Comparison of ENCODE assay signal across 15 mouse cellular contexts in genomic region chr9:107462907-107463306, GRCm38 (mm10).
DNase-seq lines count a peak whose midpoint lies in the region; ATAC-seq and TF ChIP-seq lines count a peak whose summit lies in the region.
"Had no signal": no experiment of that assay in that cellular context is flagged by ENCODE, and none has a peak within 500 bp of the region (broad histone marks: within the 10 kb centered on the region; RNA-seq: fewer than 3 reads in every experiment).

No protein-coding gene starts in this region.

- H3K9ac ChIP-seq in heart, embryonic 11.5 days (ENCODE audit: low read depth, low read length): no peak overlapping the region
- no peak overlapping the region for H3K9ac ChIP-seq in hindbrain, embryonic 16.5 days (ENCODE audit: low read depth, low read length)
- H3K9ac ChIP-seq in hindbrain, embryonic 11.5 days (ENCODE audit: low read depth, low read length): no peak overlapping the region
- H3K9ac ChIP-seq in liver, embryonic 11.5 days (ENCODE audit: low read depth, low read length): no peak overlapping the region
- H3K9ac ChIP-seq in midbrain, postnatal 0 days (replicated peaks; ENCODE audit: low read length, poor library complexity, severe bottlenecking): no peak overlapping the region
- H3K9ac ChIP-seq: embryonic facial prominence, embryonic 13.5 days; hindbrain, embryonic 15.5 days; lung, embryonic 14.5 days; midbrain, embryonic 12.5 days had no signal

- no peak overlapping the region for H3K4me3 ChIP-seq in heart, embryonic 11.5 days (ENCODE audit: low read depth, low read length)
- no peak overlapping the region for H3K4me3 ChIP-seq in hindbrain, embryonic 16.5 days (ENCODE audit: low read length)
- no peak overlapping the region for H3K4me3 ChIP-seq in hindbrain, embryonic 11.5 days (ENCODE audit: low read depth, low read length)
- no peak overlapping the region for H3K4me3 ChIP-seq in liver, embryonic 11.5 days (ENCODE audit: low read depth, low read length)
- no peak overlapping the region for H3K4me3 ChIP-seq in midbrain, postnatal 0 days (ENCODE audit: low read depth, low read length)
- H3K4me3 ChIP-seq: embryonic facial prominence, embryonic 13.5 days; forebrain, embryonic 10.5 days; hindbrain, embryonic 15.5 days; layer of hippocampus, adult 2 months; limb, embryonic 10.5 days; midbrain, embryonic 12.5 days had no signal

- peak overlapping the region; percentile 1; the same call in 1 of the 2 replicates for H3K4me2 ChIP-seq in heart, embryonic 11.5 days
- no peak overlapping the region for H3K4me2 ChIP-seq in hindbrain, embryonic 16.5 days (ENCODE audit: low read length)
- no peak overlapping the region for H3K4me2 ChIP-seq in hindbrain, embryonic 11.5 days (replicated peaks; ENCODE audit: low read depth, low read length)
- H3K4me2 ChIP-seq in liver, embryonic 11.5 days: peak overlapping the region; percentile 23
- no peak overlapping the region for H3K4me2 ChIP-seq in midbrain, postnatal 0 days (ENCODE audit: low read depth, low read length, poor library complexity, severe bottlenecking)
- H3K4me2 ChIP-seq: embryonic facial prominence, embryonic 13.5 days; hindbrain, embryonic 15.5 days; lung, embryonic 14.5 days; midbrain, embryonic 12.5 days had no signal

- DNase-seq in heart, adult 8-10 months (ENCODE audit: low spot score): no peak
- no peak for DNase-seq in hindbrain, embryonic 11.5 days (ENCODE audit: low spot score)
- DNase-seq in liver, embryonic 11.5 days (ENCODE audit: low spot score): no peak
- no peak for DNase-seq in midbrain, postnatal 0 days (ENCODE audit: low spot score)
- no peak for DNase-seq in urinary bladder, postnatal 4 days (ENCODE audit: low spot score in 2 of 2)

- peak; percentile 60; the same call in 1 of the 2 replicates for ATAC-seq in heart, embryonic 11.5 days (replicated peaks; ENCODE audit: insufficient number of reproducible peaks, low FRiP score, low TSS enrichment)
- no peak for ATAC-seq in hindbrain, embryonic 16.5 days
- no peak for ATAC-seq in hindbrain, embryonic 11.5 days (ENCODE audit: low FRiP score)
- peak; percentile 77 for ATAC-seq in liver, embryonic 11.5 days (replicated peaks; ENCODE audit: low FRiP score)
- no peak for ATAC-seq in midbrain, postnatal 0 days (ENCODE audit: low FRiP score)

- 0 out of 2 replicates have a peak, but pooled peaks cover 3% of the 10 kb centered on the region for H3K27me3 ChIP-seq in heart, embryonic 11.5 days (ENCODE audit: control insufficient read depth, insufficient read depth, low read length)
- no peaks in the 10 kb centered on the region for H3K27me3 ChIP-seq in hindbrain, embryonic 16.5 days (replicated peaks; ENCODE audit: control insufficient read depth, insufficient read depth, low read length)
- H3K27me3 ChIP-seq in hindbrain, embryonic 11.5 days (ENCODE audit: control insufficient read depth, insufficient read depth, low read length): no peaks in the 10 kb centered on the region
- H3K27me3 ChIP-seq in liver, embryonic 11.5 days (replicated peaks; ENCODE audit: control insufficient read depth, insufficient read depth, low read length): peaks cover 13% of the 10 kb centered on the region
- H3K27me3 ChIP-seq in midbrain, postnatal 0 days (ENCODE audit: insufficient read depth, low read length): no peaks in the 10 kb centered on the region
- H3K27me3 ChIP-seq: hindbrain, embryonic 15.5 days had no signal

- H3K9me3 ChIP-seq in heart, embryonic 11.5 days (replicated peaks; ENCODE audit: control insufficient read depth, low read length): no peaks in the 10 kb centered on the region
- H3K9me3 ChIP-seq in hindbrain, embryonic 16.5 days (ENCODE audit: control insufficient read depth, low read length): no peaks in the 10 kb centered on the region
- no peaks in the 10 kb centered on the region for H3K9me3 ChIP-seq in hindbrain, embryonic 11.5 days (ENCODE audit: control insufficient read depth, low read length)
- no peaks in the 10 kb centered on the region for H3K9me3 ChIP-seq in liver, embryonic 11.5 days (ENCODE audit: control insufficient read depth, low read length)
- no peaks in the 10 kb centered on the region for H3K9me3 ChIP-seq in midbrain, postnatal 0 days (ENCODE audit: low read length)
- H3K9me3 ChIP-seq: embryonic facial prominence, embryonic 13.5 days; forebrain, embryonic 10.5 days; hindbrain, embryonic 15.5 days; limb, embryonic 10.5 days; midbrain, embryonic 12.5 days had no signal

- TF ChIP-seq CTCF in midbrain, postnatal 0 days (IDR thresholded peaks at IDR 0.05): no peak

- 20% methylated on average over 5 of the region's 5 CpGs for whole genome bisulfite sequencing in heart, embryonic 11.5 days (ENCODE audit: insufficient replicate concordance)
- WGBS in hindbrain, embryonic 16.5 days: 80% methylated on average over 5 of the region's 5 CpGs
- 78% methylated on average over 5 of the region's 5 CpGs for WGBS in hindbrain, embryonic 11.5 days
- WGBS in liver, embryonic 11.5 days: 30% methylated on average over 5 of the region's 5 CpGs
- WGBS in midbrain, postnatal 0 days: 80% methylated on average over 5 of the region's 5 CpGs

- H3K27ac ChIP-seq in heart, embryonic 11.5 days (ENCODE audit: low read depth, low read length): peak overlapping the region; percentile 90
- H3K27ac ChIP-seq in hindbrain, embryonic 16.5 days (ENCODE audit: low read depth, low read length): 0 out of 2 replicates have a peak overlapping the region, but pooled peaks have one; percentile 34
- H3K27ac ChIP-seq in hindbrain, embryonic 11.5 days (ENCODE audit: low read depth, low read length): no peak overlapping the region
- 0 out of 2 replicates have a peak overlapping the region, but pooled peaks have one; percentile 34 for H3K27ac ChIP-seq in liver, embryonic 11.5 days (ENCODE audit: low read depth, low read length)
- H3K27ac ChIP-seq in midbrain, postnatal 0 days (ENCODE audit: low read depth, low read length): peak overlapping the region; percentile 74
- H3K27ac ChIP-seq: embryonic facial prominence, embryonic 13.5 days; kidney, postnatal 0 days; layer of hippocampus, adult 2 months; limb, embryonic 10.5 days had no signal

- peaks cover 32% of the 10 kb centered on the region for H3K4me1 ChIP-seq in heart, embryonic 11.5 days (ENCODE audit: control insufficient read depth, insufficient read depth, low read length)
- peaks cover 22% of the 10 kb centered on the region for H3K4me1 ChIP-seq in hindbrain, embryonic 16.5 days (ENCODE audit: control insufficient read depth, insufficient read depth, low read depth, low read length)
- H3K4me1 ChIP-seq in hindbrain, embryonic 11.5 days (replicated peaks; ENCODE audit: control insufficient read depth, insufficient read depth, low read length): peaks cover 8% of the 10 kb centered on the region; the same call in 1 of the 2 replicates
- peaks cover 19% of the 10 kb centered on the region for H3K4me1 ChIP-seq in liver, embryonic 11.5 days (replicated peaks; ENCODE audit: control insufficient read depth, insufficient read depth, low read length)
- peaks cover 5% of the 10 kb centered on the region; the same call in 1 of the 2 replicates for H3K4me1 ChIP-seq in midbrain, postnatal 0 days (ENCODE audit: insufficient read depth, low read length)

- no peaks in the 10 kb centered on the region for H3K36me3 ChIP-seq in heart, embryonic 11.5 days (ENCODE audit: control insufficient read depth, insufficient read depth, low read length)
- no peaks in the 10 kb centered on the region for H3K36me3 ChIP-seq in hindbrain, embryonic 16.5 days (ENCODE audit: control insufficient read depth, insufficient read depth, low read length)
- no peaks in the 10 kb centered on the region for H3K36me3 ChIP-seq in hindbrain, embryonic 11.5 days (ENCODE audit: control insufficient read depth, insufficient read depth, low read length)
- no peaks in the 10 kb centered on the region for H3K36me3 ChIP-seq in liver, embryonic 11.5 days (ENCODE audit: control insufficient read depth, insufficient read depth, low read length)
- no peaks in the 10 kb centered on the region for H3K36me3 ChIP-seq in midbrain, postnatal 0 days (ENCODE audit: insufficient read depth, low read length)
- H3K36me3 ChIP-seq: embryonic facial prominence, embryonic 13.5 days; forebrain, embryonic 10.5 days; hindbrain, embryonic 15.5 days; limb, embryonic 10.5 days; midbrain, embryonic 12.5 days had no signal

Comparison
In these comparisons a context has a peak if more than half of its experiments do, and no peak if none do; other contexts are left out.
1. ATAC-seq: peak in heart, embryonic 11.5 days (single experiment) and liver, embryonic 11.5 days (single experiment); none in hindbrain, embryonic 16.5 days (single experiment), hindbrain, embryonic 11.5 days (single experiment) and midbrain, postnatal 0 days (single experiment).
2. H3K4me2 ChIP-seq: peak in heart, embryonic 11.5 days (single experiment) and liver, embryonic 11.5 days (single experiment); none in hindbrain, embryonic 16.5 days (single experiment), hindbrain, embryonic 11.5 days (single experiment) and midbrain, postnatal 0 days (single experiment).